Mouse (Mus musculus): ENCODE measurements around the gene Apobr.

Gene Apobr

DNA sequence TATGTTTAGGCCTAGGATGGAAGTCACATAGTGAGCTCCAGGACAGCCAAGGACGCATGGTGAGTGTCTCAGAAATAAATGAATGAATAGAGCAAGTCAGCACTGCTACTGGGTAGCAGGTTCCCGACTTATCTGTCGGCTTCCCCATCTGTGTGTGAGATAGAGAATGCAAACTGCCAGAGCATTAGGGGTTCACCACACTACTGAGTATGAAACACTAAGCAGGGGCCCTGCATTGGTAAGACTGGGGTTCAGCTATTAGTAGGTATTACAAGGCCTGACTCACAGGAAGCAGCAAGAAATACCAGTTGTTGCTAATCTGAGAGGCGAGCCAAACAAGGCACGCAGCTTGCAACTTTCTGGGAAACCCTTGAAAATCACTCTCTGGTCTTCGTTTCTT lies 14.2 kb downstream of the Apobr start:
- no peak for DNase-seq (ENCODE audit: low spot score)

GRCm38 (mm10) chr7:126601896-126602295 lies 17.2 kb downstream of the Apobr start:
- DNase-seq (ENCODE audit: low spot score), result no peak

- DNase-seq (ENCODE audit: low spot score), result no peak
Measured at GRCm38 (mm10) chr7:126602650-126603049, 17.9 kb downstream of the Apobr start.

- DNase-seq (ENCODE audit: low spot score), result no peak
Measured at GRCm38 (mm10) chr7:126606611-126607010, 21.9 kb downstream of the Apobr start.

DNA sequence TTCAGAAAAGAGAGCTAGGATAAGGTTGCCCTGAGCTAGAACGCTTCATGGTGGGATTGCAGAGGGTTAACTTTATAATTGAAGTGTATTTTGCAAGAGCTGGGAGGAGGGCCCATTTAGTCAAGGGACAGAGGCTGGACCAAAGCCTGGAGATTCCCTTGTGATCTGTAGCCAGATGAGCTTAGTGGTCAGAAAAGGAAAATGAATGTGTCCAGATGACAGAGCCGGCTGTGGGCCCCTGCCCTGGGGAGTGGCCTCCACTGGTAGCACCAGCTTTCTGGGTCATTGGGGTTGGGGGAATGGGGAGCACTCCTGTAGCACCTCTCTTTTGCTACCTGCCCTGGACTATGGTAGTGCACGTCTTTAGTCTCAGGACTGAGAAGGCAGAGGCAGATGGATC lies 22.3 kb downstream of the Apobr start:
- no peak for DNase-seq (ENCODE audit: low spot score)

DNA sequence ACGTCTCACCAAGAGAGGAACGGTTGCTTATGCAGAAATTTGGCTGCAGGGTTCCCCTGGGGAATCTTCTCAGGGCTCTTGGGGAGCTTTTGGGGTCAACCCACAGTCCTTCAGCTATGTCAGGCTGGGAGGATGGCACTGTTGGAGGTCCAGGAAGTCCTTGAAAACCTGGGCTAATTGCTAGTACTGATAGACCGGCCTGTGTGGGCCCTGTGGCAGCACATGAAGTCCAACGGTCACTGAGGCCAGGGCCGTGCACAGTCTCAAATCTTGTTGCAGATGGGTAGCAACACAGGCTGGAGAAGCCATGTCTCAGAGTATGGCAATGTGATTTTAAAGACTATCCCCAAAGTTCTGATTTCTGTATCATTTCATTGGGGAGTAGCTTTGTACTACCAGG lies 23.1 kb downstream of the Apobr start:
- DNase-seq (ENCODE audit: low spot score), result no peak

- DNase-seq (ENCODE audit: low spot score), result no peak
Measured at GRCm38 (mm10) chr7:126612736-126613135, 28.0 kb downstream of the Apobr start.

- no peak for DNase-seq (ENCODE audit: low spot score)
Measured at GRCm38 (mm10) chr7:126616707-126617106, 32.0 kb downstream of the Apobr start.

DNA sequence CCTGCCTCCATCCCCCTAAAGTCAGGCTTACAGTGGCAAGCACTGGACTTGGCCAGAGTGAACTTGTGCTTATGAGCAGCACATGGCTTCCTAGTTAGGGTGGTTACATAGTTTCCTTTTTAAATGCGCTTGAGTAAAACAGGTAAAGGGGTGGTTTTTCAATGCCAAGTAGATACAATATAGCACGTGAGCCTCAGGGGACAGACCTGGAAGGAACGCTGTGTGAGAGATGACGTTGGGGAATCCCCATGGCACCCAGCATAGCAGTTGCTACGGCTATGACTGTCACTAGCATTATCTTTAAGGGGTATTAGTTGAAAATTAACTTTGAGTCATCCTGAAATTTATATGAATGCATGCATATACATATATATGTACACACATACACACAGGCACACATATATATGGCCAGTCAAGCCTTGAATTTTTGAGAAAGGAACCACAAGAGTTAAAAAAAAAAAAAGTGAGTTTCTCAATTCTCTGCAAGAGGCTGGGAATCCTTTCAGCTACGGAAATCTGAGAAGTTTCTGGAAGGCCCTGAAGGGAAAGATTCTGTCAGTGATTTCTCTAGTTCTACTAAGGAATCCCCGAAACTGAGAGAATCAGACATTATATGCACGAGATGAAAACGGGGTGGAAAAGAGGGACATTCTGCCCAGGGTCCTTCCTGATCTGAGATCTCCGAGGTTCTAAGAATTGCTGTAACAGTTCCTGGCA lies 35.0 kb downstream of the Apobr start:
- no peak for DNase-seq (ENCODE audit: low spot score)

GRCm38 (mm10) chr7:126621452-126622359 lies 37.0 kb downstream of the Apobr start:
- DNase-seq (ENCODE audit: low spot score), result no peak

- no peak for DNase-seq (ENCODE audit: low spot score)
Measured at GRCm38 (mm10) chr7:126623381-126623780, 38.6 kb downstream of the Apobr start.

GRCm38 (mm10) chr7:126624774-126625173 lies 40.0 kb downstream of the Apobr start:
- DNase-seq (ENCODE audit: low spot score), result no peak

DNA sequence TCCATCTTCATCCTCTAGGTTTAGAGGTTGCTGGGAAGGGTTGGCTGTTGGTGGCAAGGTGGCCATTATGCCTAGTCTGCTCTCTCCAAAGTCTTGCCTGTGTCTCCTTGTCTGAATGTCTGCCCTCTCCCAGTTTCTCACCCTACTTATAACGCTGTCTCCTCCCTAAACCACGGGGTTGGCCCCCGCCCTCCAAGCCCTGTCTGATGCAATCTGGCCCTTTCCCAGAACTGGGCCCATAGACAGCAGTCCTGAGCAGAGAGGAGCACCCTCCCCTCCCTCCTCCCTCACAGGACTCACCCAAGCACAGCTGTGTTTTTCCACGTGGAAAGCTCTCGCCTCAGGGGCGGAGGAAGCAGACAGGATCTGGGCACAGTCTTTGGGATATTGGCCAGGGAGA lies 40.6 kb downstream of the Apobr start:
- peak; percentile 30 for DNase-seq (ENCODE audit: low spot score)

- no peak for DNase-seq (ENCODE audit: low spot score)
Measured at GRCm38 (mm10) chr7:126625807-126626600, 41.3 kb downstream of the Apobr start.

DNA sequence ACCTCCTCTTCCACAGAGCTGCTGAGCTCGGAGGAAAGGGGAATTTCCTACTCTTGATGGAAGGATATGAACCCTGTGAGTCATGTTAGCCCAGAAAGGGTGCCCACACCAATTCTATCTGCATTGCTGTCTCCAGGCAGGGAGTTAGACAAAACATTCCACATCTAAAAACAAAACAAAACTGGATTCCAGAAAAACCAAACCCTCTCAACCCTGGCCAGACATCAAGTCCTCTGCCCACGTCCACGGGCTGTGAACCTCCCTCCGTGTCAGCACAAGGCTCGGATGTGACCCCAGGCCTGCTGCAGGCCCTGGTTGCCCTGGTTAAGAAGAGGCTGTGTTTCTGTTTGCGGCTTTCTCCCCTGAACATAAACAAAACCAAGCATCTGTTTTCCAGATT lies 43.4 kb downstream of the Apobr start:
- no peak for DNase-seq (ENCODE audit: low spot score)

GRCm38 (mm10) chr7:126629915-126630314 lies 45.2 kb downstream of the Apobr start:
- DNase-seq (ENCODE audit: low spot score), result no peak

DNA sequence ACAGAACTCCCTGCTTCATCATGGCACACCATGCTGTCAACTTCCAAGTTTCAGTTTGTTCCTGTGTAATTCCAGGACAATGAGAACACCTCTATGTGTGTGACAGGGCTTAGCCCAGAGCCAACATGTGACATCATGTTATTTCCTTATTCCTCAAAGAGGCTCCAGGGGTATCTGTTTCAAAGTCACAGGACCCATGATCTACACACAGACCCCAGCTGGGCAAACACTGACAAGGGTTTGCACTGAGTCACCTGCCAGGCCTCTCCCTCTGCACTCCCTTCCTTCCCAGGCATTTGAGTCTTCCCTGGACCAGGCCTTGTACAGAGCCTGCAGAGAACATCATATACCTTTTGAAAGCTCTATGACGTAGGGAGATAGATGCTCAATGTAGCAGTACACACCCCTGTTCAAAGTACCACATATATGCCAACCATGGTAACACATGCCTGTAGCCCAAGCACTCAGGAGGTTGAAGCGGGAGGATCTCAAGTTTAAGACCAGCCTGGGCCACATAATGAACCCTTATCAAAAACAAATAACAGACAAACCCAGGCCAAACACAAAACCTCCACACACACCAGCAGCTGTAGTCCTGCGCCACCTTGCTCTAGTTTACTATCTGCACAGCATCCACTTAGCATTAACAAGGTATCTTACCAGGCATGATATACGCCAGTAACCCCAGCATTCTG lies 46.2 kb downstream of the Apobr start, which contains the start of gene Nupr1:
TSS of gene Nupr1 (minus strand) at position 38 of the 695 bp plus-strand sequence.
- no peak for DNase-seq (ENCODE audit: low spot score)

DNA sequence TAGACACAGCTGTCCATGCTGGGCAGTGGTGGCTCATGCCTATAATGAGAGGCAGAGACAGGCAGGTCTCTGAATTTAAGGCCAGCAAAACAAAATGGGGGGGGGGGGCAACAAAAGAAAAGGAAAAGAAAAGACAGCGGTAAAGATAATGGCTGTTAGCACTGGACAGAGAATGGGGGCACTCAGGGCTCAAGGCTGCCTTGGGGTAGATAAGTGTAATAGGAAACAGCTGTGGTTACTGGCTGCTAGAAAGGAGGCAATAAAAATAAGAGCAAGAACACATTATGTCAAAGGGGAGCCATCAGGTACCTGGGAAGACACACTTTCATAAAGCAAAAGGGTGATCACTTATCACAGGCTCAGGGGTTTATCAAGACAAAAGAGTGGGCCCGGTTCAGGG lies 47.7 kb downstream of the Apobr start:
- DNase-seq (ENCODE audit: low spot score), result no peak

- no peak for DNase-seq (ENCODE audit: low spot score)
Measured at GRCm38 (mm10) chr7:126635375-126635774, 50.6 kb downstream of the Apobr start.

DNA sequence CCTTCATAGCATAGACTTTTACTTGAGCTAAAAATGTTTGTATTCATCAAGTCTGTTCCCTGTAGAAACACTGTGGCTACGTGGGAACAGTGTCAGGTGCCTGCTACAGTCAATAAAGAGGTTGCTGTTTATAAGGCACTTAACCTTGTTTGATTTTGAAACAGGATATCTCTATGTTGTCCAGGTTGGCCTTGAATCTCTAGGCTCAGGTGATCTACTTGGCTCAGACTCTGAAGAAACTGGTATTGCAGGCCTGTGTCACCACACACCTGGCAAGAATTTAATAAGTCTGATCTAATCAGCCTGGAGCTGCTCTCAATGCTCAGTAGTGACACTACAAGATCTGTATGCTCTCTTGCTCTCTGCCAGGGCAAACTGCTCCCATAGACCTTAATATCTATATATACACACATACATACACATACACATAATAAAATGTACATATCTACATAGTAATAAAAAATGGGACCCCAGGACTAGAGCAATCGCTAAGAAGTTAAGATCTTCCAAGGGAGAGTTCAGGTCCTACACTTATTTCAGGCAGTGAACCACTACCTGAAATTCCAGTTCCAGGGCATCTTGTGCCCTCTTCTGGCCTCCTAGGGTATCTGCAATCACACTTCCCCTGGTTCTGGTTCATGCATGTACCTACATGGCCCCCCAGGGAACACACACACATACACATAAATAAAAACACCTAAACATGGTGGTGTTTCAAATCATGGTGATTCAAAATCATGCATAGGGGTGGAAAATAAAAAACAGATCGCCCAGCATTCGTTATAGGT lies 52.2 kb downstream of the Apobr start:
- no peak for DNase-seq (ENCODE audit: low spot score)

Measured in left cerebral cortex, adult 11 months (tissue).